Mouse (Mus musculus): ENCODE results near the gene Ulk1. TPM values are rescaled to one million over a fixed set of nuclear protein-coding genes. Genes with fewer than 3 reads are reported as not detected.
"Not testable (repeated sequence)": the region's sequence is repeated elsewhere in the genome, so short reads cannot be mapped to it uniquely, and the experiment has no call there.

Gene Ulk1
- 17.2 and 27.2 TPM in 2 replicates for total RNA-seq (2014; fragmentation: Nextera tagmentation)
- 1.4 and 2.6 TPM in 2 replicates for total RNA-seq (2017)

DNA sequence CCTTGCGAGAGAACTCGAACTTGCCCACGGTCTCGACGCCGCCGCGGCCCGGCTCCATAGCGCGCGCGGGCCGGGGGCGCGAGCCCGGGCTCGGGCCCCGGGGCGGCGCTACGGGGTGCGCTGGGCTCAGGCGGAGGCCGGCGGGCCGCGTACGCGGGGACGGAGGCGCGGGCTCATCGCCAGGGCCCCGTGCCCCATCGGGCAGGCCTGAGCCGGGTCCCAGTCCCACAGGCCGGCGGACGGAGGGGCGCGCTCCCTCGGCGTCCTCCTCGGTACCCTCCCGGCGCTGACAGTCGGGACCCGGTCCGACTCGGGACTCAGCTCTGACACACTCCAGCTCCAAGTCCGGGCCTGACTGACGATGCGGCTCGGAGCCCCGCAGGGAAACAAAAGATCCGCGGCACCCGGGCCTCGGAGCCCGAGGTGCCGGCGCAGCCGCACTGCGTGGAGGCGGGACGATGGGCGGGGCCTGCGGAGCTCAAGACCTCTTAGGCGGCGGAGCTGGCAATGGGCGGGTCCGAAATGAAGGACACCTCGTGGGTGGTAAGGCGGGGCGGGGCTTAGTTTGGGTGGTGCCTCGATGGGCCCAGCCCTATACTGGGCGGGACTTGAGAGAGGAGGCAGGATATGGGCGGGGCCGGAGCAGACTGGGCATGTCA lies at the start of gene Ulk1:
Ulk1 (minus strand) TSS at position 431 of the 659 bp plus-strand sequence.
- peak; percentile 85 for ATAC-seq (replicated peaks; ENCODE audit: poor library complexity, severe bottlenecking)

DNA sequence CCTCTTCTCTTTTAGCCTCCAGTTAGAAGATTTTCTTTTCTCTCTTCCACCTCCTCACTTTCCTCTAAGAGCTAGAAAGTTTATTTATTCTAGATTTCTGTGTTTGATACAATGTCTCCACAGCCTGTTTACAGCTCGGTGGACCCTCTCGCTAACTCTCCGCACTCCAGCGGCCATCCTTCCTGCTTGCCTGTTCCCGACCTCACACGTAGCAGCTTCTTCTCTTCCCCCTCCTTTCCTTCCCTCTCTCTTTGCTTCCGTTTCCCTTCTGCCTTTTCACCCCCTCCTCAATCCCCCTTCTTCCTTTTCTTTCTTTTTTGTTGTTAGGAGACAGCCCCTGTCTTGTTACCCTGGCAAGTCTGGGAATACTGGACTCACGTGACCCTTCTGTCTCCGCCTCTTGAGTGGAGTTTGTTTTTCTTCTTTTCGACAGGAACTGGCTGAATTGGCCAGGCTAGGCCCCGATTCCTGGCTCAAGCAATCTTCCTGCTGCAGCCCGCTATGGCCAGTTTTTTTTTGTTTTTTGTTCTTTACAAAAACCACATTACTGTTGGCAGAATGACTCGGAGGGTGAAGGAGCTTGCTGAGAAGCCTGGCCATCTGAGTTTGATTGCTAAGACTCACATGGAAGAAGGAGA lies 49.2 kb upstream of the Ulk1 start:
- ATAC-seq (replicated peaks; ENCODE audit: poor library complexity, severe bottlenecking): no peak

DNA sequence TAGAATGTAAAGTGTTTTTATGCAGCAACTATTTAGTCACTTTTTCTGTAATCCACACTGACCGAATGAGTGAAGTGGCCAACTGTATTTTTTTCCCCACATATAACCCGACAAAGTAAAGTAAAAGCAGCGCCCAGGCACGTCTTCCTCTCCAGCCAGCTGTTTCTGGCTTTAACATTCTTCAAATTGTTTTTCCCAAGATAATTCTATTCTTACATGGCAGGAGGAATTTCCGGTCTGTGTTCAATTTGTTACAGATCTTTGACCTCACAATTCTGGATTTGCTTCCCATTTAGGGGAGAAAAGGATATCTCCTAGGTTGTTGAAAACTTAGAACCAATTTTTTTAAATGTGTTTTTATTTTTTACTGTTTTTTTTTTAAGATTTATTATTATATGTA lies 47.2 kb upstream of the Ulk1 start:
- ATAC-seq (replicated peaks; ENCODE audit: poor library complexity, severe bottlenecking): no peak

DNA sequence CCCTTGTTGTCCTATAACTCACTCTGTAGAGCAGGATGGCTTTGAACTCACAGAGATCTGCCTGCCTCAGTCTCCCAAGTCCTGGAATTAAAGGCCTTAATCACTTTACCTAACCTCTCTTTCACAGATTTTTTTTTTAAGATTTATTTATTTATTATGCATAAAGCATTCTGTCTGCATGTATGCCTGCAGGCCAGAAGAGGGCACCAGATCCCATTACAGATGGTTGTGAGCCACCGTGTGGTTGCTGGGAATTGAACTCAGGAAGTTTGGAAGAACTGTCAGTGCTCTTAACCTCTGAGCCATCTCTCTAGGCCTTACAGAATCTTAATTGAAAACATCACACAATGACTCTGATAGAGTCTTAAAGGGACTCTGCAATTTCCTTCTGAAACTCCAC lies 43.1 kb upstream of the Ulk1 start:
- no peak for ATAC-seq (replicated peaks; ENCODE audit: poor library complexity, severe bottlenecking)

DNA sequence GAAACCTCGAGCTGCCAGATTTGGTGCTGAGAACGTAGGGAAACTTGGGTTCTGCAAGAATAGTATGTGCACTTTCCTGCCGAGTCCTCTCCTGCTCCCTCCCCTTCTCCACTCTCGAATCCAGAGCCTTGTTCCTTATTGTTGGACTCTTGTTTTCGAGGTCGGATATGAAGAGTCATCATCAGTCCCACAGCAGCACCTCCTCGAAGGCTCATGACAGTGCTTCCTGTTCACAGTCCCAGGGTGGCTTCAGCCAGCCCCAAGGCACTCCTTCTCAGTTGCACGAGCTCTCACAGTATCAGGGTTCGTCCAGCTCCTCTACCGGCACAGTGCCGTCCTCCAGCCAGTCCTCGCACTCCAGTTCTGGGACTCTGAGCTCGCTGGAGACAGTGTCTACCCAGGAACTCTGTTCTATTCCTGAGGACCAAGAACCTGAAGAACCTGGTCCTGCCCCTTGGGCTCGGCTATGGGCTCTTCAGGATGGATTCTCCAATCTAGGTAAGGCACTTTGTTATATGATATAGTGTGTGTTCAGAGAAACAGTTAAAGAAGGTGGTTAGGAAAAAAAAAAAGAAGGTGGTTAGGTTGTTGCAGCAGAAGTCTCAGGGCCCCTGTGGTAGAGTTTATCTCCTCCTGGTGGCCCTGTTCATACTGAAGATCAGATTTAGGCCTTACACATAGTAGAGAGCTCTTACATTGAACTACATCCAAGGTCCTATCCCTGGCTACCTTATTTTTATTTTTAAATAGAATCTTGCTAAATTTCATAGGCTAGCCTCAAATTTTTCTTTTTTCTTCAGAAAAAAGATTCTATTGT lies 31.4 kb upstream of the Ulk1 start:
- no peak for ATAC-seq (replicated peaks; ENCODE audit: poor library complexity, severe bottlenecking)

DNA sequence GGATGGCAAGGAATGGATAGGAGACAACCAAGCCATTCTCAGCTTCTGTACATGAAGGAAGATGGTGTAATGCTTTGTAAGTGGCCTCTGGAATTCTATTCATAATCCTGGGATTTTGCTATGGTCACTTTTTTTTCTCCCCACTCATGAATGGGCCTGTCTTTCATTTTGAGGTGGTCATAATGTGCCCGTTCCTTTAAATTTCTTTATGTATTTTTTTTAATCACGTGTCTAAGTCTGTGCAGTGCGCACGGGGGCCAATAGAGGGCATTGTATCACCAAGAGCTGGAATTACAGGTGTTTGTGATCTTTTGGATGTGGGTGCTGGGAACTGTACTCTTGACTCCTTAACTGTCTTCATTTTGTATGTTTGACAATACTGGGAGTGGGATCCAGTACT lies 30.6 kb upstream of the Ulk1 start:
- peak; percentile 12; the same call in 1 of the 2 replicates for ATAC-seq (replicated peaks; ENCODE audit: poor library complexity, severe bottlenecking)

DNA sequence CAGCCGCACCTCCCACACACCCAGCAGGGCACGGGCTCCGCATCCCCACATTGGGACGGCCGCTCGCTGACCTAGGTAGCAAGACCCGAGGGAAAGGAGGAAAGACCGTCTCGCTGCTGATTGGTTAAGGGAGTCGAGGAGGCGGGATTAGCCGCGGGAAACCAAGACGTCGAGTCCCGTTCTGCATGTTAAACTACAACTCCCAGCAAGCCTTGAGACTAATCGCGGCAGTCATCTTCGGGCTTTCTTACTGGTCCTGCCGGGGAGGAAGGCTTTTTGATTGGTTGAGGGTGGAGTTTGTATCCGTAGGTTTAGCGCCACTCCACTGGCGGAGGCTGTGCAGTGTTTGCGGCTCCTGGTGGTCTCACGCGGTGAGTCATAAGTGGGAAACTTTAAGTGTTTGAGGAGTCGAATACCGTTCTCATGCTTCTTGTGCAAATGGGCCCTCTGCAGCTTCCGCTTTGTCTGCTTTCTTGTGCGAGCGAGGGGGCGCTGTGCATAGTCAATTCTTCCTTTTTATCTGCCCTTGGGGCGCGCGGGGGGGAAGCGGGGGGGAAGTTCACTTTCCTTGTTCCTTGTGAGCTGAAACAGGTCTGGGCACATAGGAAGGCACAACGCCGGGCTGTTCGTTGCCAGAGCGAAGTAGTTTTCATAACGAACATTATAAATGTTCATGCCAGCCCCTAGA lies 29.9 kb upstream of the Ulk1 start, which contains the start of the genes Hscb and Chek2:
Hscb (minus strand) TSS at position 100 of the 688 bp plus-strand sequence.
Chek2 (plus strand) TSS at position 302 of the 688 bp plus-strand sequence.
- ATAC-seq (replicated peaks; ENCODE audit: poor library complexity, severe bottlenecking): peak; percentile 86

DNA sequence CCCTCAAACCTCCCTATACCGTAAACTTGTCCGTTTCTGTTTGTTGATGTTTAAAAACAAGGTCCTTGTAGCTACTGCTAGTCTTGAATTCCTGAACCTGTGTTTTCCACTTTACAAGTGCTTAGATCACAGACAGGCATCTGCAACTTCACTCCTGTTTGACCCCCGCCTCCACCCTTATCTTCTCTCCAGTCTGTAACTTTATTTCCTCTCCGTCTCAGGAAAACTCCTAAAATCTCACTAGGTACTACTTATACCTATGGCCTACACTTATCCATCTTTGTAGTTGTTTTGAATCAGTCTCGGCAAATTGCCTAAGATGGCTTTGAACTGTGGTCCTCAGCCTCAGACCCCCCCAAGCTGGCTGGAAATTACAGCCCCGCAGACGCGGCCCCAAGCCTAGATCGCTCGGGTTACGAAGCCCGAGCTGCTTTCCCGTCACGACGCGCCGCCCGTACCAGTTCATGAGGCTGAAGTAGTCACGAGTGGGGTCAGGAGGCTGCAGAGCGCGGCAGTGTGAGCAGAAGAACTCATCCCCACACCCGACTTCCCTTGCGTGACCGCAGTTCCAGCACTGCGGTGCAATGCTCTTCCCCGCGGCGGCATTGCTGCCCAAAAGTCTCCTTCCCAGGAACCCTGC lies 29.3 kb upstream of the Ulk1 start:
- no peak for ATAC-seq (replicated peaks; ENCODE audit: poor library complexity, severe bottlenecking)

DNA sequence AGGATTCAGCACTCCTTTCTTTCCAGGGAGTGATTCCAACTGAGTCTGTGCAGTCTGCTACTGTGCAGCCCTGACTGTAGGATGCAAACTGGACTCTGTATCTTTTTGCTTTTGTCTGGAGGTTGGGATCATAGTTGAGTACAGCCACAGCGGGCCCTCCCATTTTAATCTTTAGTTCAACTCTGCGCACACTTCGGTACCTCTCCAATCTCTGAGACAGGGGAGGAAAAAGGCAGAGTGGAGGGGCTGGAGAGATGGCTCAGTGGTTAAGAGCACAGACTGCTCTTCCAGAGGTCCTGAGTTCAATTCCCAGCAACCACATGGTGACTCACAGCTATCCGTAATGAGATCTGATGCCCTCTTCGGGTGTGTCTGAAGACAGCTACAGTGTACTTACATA lies 28.1 kb upstream of the Ulk1 start:
- ATAC-seq (replicated peaks; ENCODE audit: poor library complexity, severe bottlenecking): not testable (repeated sequence)

DNA sequence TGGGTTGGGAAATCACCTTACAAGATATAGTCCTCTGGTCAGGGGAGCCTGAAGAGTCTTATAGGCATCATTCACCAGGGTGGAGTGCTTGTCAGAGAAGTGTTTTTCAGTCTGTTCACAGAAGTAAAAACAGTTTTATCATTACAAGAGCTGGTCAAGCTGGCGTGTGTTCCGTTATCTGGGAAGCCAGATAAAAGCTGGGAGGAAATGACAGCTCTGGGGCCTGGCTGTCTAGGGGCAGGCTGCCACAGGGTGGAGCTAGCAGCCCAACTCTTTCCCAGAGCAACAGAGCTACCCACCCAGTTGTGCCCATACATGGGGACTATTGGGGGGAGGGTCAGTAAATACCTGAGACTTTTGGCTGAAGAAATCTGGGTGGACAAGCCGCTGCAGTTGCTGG lies 26.1 kb upstream of the Ulk1 start:
- ATAC-seq (replicated peaks; ENCODE audit: poor library complexity, severe bottlenecking): 0 out of 2 replicates have a peak, but pooled peaks have one; percentile 16

DNA sequence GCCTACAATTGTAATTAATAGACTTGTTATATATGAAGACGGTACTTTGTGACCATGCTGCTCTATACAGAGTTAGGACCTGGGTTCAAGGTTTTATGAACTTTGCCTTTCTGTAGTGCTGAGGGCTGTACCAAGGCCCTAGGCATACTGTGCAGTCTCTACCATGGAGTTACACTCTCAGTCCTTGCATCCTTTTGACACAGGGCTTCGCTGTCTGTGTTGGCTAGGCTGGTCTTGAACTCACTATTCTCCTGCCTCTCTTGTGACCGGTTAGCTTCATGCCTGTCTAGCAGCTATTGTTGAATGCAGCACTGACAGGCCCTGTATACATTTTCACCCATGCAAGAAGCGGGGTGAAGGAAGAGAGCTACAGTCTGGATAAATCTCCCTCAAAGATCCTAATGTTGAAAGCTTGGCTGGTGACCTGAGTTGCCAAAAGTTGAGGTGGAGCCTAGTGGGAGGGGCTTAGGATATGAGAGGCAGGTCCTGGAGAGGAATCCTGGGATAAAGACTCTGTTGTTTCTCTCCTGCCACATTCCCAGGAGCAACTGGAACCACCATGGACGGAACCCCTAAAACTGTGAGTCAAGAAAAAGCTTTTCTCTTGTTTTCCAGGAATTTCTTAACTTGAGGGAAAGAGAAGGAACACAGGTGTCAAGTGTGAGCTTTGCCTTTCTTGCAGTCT lies 21.3 kb upstream of the Ulk1 start:
- no peak for ATAC-seq (replicated peaks; ENCODE audit: poor library complexity, severe bottlenecking)

DNA sequence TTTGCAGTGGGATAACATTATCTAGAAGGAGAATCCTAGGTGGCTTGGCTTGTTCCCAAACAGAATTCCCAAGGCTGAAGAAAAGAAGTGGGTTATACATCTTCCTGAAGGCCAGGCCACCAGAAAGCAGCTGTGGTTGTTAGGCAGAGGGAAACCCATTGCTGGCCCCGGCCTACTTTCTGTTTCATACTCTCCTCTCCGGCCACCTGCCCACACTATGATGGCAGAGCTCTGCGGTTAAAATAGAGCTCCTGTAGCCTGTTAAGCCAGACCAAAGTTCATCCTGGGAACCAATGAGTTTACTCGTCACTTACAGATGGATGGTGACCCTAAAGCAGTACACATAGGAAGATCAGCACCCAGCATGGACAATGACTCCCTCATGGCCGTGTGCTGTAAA lies 17.7 kb upstream of the Ulk1 start:
- ATAC-seq (replicated peaks; ENCODE audit: poor library complexity, severe bottlenecking): no peak

DNA sequence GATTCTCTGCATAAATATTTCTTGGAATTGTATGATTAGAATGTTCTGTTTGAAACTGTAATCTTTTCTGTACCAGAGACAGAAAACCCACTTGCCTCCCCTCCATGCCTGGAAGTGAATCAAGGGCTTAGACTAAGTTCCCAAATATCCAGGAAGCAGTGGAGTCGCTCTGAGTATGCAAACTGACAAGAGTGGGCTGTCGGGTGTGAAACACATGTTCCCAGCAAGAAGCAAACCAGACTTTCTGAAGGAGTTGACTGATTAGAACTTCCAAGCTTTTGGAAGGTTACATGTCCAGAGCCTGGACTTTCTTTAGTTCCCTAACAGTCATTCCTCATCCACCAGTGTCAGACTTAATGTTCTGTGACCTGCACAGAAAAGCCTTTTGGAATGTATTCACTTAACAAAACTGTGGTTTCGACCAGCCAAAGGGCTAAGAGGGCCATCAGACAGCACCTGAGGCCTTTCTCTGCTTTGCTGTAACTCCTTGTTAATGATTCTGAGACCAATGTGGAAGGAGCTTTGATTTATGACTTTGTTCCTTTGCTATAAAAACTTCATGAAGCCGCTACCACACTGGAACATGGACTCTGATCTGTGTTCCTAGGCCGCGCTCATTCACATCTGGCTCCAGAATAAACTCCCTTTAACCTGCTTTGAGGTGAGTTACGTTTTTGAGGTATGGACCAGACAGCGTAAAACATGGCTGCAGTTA lies 17.0 kb upstream of the Ulk1 start:
- ATAC-seq (replicated peaks; ENCODE audit: poor library complexity, severe bottlenecking): no peak

DNA sequence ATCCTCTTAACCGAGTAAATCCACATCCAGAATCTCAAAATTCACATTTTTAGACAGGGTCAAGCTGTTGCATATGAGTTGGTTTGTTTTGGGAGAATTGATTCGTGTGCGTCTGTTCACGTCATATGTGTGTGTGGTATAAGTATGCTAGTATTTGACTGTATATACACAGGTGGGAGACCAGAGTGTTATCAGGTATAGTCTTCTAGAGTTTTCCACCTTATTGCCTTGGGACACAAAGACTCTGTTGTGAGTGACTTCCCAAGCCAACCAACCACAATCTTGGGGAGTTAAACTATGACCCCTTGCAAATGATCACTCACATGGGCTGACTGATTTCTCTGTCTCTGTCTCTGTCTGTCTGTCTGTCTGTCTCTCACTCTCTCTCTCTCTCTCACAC lies 14.5 kb upstream of the Ulk1 start:
- no peak for ATAC-seq (replicated peaks; ENCODE audit: poor library complexity, severe bottlenecking)

DNA sequence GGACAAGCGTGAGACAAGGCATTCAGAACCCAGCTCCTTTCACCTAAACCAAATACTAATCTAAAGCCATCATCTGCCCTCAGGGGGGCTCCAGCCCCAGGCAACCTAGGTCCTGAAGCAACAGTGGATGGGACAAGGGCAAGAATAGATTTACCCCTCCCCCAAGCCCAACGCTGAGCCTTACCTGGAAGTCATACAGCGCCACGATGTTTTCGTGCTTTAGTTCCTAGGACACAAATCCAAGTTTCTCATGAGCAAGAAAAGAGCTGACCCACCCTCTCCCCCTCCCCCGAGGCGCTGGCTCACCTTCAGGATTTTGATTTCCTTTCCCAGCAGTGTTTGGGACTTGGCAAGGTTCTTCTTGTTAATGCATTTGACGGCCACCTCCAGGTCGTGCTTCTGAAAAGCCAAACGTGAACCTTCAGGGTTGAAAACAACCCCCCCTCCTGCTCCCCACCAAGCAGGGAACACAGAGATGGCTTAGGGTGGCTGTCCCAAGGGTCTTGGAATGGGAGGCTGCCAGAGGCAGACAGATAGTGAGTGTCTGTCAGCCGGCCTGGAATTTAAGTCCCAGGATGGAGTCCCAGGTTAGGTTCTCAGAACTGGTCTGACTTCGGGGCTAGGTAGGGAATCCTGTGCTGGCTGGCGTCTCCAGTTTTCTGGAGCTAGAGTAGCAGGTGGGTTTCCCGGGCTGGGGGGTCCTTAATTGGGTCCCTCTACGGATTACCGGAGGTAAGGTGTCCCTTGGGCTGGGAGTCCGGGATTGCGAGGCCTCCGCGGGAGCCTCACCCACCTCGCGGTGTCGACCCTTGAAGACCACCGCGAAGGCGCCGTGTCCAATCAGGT lies 853 bp downstream of the Ulk1 start:
- ATAC-seq (replicated peaks; ENCODE audit: poor library complexity, severe bottlenecking): no peak

DNA sequence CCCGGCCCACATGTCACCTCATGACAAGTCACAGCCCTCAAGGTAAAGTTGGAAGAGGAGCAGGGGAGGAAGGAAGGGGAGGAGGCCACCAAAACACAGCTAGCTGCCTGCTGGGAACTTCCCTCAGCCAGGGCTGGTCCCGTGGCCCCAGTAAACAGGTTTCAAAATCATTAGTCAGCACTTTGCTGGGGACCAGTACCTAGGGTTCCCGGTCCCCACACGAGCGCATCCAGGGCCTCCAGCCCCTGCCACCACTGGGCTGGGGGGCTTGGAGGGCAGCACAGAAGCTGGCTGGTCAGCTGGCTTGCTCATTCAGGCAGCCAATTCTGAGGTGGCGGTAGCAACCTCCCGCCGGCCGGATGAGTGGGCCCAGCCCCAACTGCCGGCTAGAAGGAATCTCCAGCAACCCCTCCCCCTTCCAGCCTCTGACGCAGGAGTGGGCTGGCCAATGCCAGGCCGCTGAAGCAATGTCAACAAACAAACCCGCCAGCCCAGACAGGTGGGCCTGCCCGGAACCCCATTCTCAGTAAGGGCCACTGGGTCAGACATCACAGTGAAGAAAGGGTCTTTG lies 1.8 kb downstream of the Ulk1 start:
- peak; percentile 68 for ATAC-seq (replicated peaks; ENCODE audit: poor library complexity, severe bottlenecking)

DNA sequence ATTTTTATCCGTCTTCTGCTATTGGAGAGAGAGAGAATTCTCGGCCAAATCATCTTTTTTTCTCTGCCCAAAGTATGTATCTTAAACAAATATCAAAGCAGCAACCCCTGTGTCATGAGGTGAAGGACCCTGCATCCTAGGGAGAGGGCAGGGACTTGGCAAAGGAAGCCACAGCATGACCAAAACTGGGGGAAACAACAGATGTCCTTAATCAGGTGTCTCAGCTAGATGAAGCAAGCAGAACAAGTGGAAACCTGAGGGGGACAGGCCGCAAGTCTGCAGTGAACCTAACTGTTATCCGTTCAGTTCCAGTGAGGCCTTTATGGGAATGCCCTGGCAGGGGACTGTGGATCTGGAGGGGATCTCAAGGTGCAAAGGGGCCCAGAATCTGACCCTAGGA lies 2.4 kb downstream of the Ulk1 start:
- no peak for ATAC-seq (replicated peaks; ENCODE audit: poor library complexity, severe bottlenecking)

DNA sequence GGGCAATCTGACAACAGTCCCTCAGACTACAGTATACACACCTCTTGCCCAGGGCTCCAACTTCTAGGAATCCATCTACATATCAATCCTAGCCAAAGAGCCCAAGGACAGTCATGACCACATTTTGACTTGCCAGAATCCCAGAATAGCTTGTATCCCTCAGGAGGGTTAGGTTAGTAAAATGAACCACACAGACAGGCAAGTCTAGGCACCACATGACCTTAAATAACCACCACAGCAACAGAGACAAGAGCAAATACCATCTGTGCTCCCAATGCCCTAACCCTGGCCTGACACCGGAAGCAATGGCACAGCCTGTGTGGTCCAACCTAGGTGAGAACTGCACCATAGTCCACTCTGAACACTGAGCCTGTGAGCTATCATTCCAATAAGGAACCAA lies 3.2 kb downstream of the Ulk1 start:
- no peak for ATAC-seq (replicated peaks; ENCODE audit: poor library complexity, severe bottlenecking)
